Mouse (Mus musculus) lung, embryonic 15.5 days (tissue): ENCODE data around the gene Shank3. TPM values are rescaled to one million over a fixed set of nuclear protein-coding genes. Genes with fewer than 3 reads are reported as not detected.

Source experiments
- ATAC-seq: fragments of 200-750 bp; cut with Nextera tagmentation; 2 replicates; pipeline ENCODE4 v1.8.0; 2017; ENCODE audit warnings: moderate number of reproducible peaks, borderline replicate concordance; ENCODE audit not compliant: low FRiP score, low TSS enrichment; ENCODE audit errors: extremely low read depth
- H3K27ac ChIP-seq: fragments of 300-500 bp; sonication (generic); 2 replicates; pipeline ENCODE4 v1.5.1; 2015; ENCODE audit warnings: moderate library complexity, mild to moderate bottlenecking, inconsistent platforms
- H3K27me3 ChIP-seq: fragments of 300-500 bp; sonication (generic); 2 replicates; pipeline ENCODE4 v1.6.1; 2015; ENCODE audit warnings: inconsistent platforms
- H3K36me3 ChIP-seq: fragments of 300-500 bp; sonication (generic); 2 replicates; pipeline ENCODE4 v1.6.1; 2015; ENCODE audit warnings: inconsistent platforms
- H3K4me1 ChIP-seq: fragments of 300-500 bp; sonication (generic); 2 replicates; pipeline ENCODE4 v1.6.1; 2015; ENCODE audit warnings: inconsistent platforms
- H3K4me2 ChIP-seq: fragments of 300-500 bp; sonication (generic); 2 replicates; pipeline ENCODE4 v1.6.1; 2015; ENCODE audit warnings: inconsistent platforms, mild to moderate bottlenecking, moderate library complexity
- H3K4me3 ChIP-seq: fragments of 300-500 bp; sonication (generic); 2 replicates; pipeline ENCODE4 v1.5.1; 2015; ENCODE audit warnings: mild to moderate bottlenecking, inconsistent platforms
- H3K9ac ChIP-seq: fragments of 300-500 bp; sonication (generic); 2 replicates; pipeline ENCODE4 v1.6.1; 2015; ENCODE audit warnings: inconsistent platforms
- H3K9me3 ChIP-seq: fragments of 300-500 bp; sonication (generic); 2 replicates; pipeline ENCODE4 v1.6.1; 2016; ENCODE audit warnings: inconsistent platforms
- WGBS: fragments of 180-500 bp; shearing (Covaris S2); methylation state at CpG from one replicate; pipeline ENCODE4 v1.1.7; 2015; 5-methylcytosine and 5-hydroxymethylcytosine counted together
- polyA plus RNA-seq: library from polyadenylated mRNA; unstranded; fragments of >200 nt; fragmentation: Nextera tagmentation; extraction: Ambion mirVana; gene quantifications from 2 replicates; pipeline ENCODE4 v1.2.1, GENCODE M21; 2015

Gene Shank3
- polyA plus RNA-seq, 1 experiment from 2014 or later = 2.8 TPM

DNA sequence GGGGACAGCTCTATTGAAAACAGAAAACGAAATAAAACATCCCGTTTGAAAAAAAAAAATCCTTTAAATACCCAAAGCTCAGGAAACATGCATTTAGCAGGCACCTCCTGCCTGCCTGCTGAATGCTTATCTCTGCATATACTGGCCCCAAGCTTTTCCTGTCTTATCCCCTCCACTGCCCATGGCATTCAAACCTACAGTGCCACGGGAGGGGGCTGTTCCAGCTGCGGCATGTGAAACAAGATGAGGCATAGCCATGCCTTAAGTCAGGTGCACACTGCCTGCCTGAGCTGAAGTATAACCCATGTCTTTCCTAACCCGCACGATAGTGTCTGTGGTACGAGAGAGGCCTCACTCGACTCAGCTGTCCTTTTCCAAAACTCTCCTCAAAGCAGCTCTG, 72.7 kb downstream of the Shank3 start:
- WGBS = 59% methylated on average over 8 of the region's 8 CpGs
- Histone ChIP-seq H3K27ac (no peak overlapping the region), H3K36me3 (no peaks in the 10 kb centered on the region), H3K9me3 (no peaks in the 10 kb centered on the region), H3K4me1 (no peaks in the 10 kb centered on the region), H3K4me3 (no peak overlapping the region), H3K4me2 (no peak overlapping the region), H3K27me3 (no peaks in the 10 kb centered on the region), H3K9ac (no peak overlapping the region)
- no peak for ATAC-seq

DNA sequence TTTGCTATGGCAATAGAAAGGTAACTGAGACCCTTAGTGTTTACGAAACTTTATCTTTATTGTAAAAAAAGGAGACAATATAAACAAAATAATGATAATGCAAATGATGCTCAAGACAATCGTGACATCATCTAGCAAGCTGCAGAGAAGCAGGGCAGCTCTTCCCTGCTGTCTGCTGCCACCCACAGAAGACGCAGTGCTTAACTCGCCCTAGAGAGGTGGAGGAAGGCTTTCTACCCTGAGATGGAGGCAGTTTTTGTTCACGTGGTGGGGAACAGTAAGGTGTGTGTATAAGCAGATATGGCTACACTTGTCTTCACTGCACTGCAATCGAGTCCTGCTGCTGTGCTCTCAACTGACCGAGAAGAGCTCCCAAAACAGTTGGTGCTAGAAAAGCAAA, 83.1 kb downstream of the Shank3 start:
- H3K9ac ChIP-seq = no peak overlapping the region
- H3K4me1 ChIP-seq = no peaks in the 10 kb centered on the region
- no peak overlapping the region for H3K4me2 ChIP-seq
- no peaks in the 10 kb centered on the region for H3K9me3 ChIP-seq
- no peaks in the 10 kb centered on the region for H3K36me3 ChIP-seq
- H3K4me3 ChIP-seq = no peak overlapping the region
- ATAC-seq = no peak
- 86% methylated on average over 7 of the region's 7 CpGs for WGBS
- no peak overlapping the region for H3K27ac ChIP-seq
- no peaks in the 10 kb centered on the region for H3K27me3 ChIP-seq

DNA sequence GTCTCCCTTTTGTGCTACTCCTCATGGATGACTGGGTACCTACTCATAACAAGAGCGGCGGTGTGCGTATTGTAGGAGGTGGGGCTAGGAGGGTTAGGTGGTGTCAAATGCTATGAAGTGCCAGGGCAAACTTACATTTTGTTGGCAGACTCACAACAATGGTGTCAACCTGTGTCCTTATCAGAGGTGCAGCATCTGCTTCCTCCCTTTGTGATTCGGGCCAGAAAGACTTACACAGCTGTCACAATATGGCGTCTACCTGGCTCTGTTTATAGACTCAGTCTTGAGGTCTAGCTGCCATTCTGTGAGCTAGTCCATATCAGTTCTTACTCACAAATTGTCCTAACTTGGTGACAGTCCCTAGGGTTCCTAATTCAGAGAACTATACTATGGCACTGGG, 85.7 kb downstream of the Shank3 start:
- H3K36me3 ChIP-seq = no peaks in the 10 kb centered on the region
- no peak overlapping the region for H3K9ac ChIP-seq
- no peak overlapping the region for H3K4me3 ChIP-seq
- no peak for ATAC-seq
- H3K4me2 ChIP-seq = no peak overlapping the region
- H3K9me3 ChIP-seq = no peaks in the 10 kb centered on the region
- 72% methylated on average over 5 of the region's 5 CpGs for WGBS
- no peaks in the 10 kb centered on the region for H3K27me3 ChIP-seq
- no peaks in the 10 kb centered on the region for H3K4me1 ChIP-seq
- no peak overlapping the region for H3K27ac ChIP-seq

DNA sequence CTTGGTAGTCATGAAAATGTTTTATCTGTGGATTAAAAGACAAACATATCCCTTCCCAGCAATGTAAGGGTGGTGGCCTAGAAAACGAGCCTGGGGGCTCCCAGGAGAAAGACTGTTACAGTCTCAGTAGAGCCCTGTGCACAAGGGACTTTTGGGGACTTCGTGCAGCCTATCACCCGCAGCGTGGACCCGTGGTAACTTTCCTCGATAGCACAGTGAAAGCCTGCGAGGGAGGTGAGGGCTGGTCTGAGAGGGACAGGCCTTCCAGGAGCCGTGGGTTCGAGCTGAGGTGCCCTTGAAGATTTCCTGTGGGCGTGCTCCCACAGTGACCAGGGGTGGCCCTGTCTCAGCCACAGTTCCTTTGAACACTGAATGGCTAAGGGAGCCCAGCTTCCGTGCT, 86.2 kb downstream of the Shank3 start:
- Histone ChIP-seq H3K4me3 (no peak overlapping the region), H3K36me3 (no peaks in the 10 kb centered on the region), H3K4me2 (no peak overlapping the region), H3K9ac (no peak overlapping the region), H3K9me3 (no peaks in the 10 kb centered on the region), H3K4me1 (peaks cover 3% of the 10 kb centered on the region), H3K27ac (no peak overlapping the region), H3K27me3 (no peaks in the 10 kb centered on the region)
- WGBS = 81% methylated on average over 11 of the region's 11 CpGs
- no peak for ATAC-seq

DNA sequence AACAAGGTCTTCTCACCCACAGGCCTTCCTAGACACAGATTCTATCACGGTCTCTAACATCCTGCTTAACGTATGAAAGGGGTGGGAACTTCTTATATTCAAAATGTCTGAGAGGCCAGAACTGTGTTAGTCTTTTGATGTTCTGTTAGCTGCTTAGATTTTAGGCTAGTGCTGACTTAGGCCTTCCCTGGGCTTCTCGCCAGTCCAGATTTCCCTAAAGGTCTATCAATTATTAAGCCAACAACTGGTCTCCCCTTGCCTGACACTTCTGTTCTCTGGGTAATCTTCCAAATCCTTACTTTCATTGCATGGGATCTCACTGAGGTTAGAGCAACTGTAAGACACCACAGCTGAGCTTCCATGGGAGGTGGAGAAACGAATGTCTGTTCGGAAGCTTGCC, 89.7 kb downstream of the Shank3 start:
- Histone ChIP-seq H3K9me3 (no peaks in the 10 kb centered on the region), H3K36me3 (no peaks in the 10 kb centered on the region), H3K4me1 (peaks cover 15% of the 10 kb centered on the region), H3K4me3 (no peak overlapping the region), H3K9ac (no peak overlapping the region), H3K4me2 (no peak overlapping the region), H3K27ac (no peak overlapping the region), H3K27me3 (no peaks in the 10 kb centered on the region)
- 64% methylated on average over 5 of the region's 5 CpGs for WGBS
- no peak for ATAC-seq

DNA sequence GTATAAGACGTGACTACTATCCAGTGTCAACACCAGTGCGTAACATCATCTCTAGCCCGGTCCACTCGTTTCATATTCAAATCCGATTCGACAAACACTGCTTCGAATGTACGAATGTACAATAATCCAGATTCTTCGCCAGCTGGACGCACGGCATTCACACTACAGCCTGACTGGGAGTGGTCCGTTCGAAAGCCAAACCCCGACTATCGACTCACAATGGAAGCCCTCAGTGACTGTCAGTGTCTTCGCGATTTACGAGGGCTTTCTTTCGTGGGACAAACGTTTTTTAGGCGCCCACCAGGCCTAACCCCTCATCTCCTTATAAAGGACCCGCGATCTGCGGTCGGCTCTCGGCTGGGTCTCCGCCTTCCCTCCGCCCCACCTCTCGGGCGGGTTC, 91.9 kb downstream of the Shank3 start:
- Histone ChIP-seq H3K9ac (peak overlapping the region; percentile 69), H3K4me1 (peaks cover 15% of the 10 kb centered on the region), H3K27me3 (no peaks in the 10 kb centered on the region), H3K27ac (no peak overlapping the region), H3K9me3 (no peaks in the 10 kb centered on the region), H3K4me3 (peak overlapping the region; percentile 65), H3K36me3 (no peaks in the 10 kb centered on the region), H3K4me2 (peak overlapping the region; percentile 87)
- WGBS = 1% methylated on average over 30 of the region's 30 CpGs
- peak; percentile 28; the same call in 1 of the 2 replicates for ATAC-seq

DNA sequence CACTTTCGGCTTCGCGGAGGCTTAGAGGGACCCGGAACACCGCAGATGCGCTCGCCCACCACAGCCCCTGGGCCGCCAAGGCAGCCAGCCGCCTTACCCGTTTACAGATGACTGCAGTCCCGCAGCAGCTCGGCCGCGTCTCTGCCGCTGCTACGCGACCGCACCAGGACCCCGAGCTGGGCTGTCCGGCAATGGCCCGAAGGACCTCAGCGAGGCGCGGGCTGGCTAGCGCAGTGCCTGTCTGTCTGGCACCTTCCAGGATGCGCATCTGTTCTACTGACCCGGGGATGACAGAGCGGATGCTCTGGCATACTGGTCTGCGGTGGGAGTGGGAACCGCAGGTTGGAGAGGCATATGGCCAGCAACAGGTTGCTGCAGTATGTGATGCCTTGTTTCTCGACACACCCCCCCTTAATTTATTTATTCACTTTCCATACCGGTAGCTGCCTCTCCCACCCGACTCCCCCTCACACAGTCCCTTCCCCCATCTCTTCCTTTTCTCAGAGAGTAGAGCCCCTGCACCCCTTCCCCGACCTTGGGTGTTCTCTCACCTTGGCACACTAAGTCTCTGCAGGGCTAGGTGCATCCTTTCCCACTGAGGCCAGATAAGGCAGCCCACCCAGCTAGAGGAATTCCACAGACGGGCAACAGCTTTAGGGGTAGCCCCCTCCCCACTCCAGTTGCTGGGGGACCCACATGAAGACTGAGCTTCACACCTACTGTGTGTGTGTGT, 92.5 kb downstream of the Shank3 start, which contains the start of gene Rabl2:
Gene Rabl2, minus strand, starts transcription at position 201 of the 733 bp plus-strand sequence.
- peak within 1 kb of the TSS; percentile 69 for H3K9ac ChIP-seq
- no peaks in the 10 kb centered on the region for H3K9me3 ChIP-seq
- no peaks in the 10 kb centered on the region for H3K36me3 ChIP-seq
- no peaks in the 10 kb centered on the region for H3K27me3 ChIP-seq
- WGBS = under 1% methylated on average over 35 of the region's 35 CpGs
- peak within 1 kb of the TSS; percentile 87 for H3K4me2 ChIP-seq
- no peak within 1 kb of the TSS for H3K27ac ChIP-seq
- H3K4me3 ChIP-seq = peak within 1 kb of the TSS; percentile 65
- peaks cover 15% of the 10 kb centered on the region for H3K4me1 ChIP-seq
- peak; percentile 93 for ATAC-seq

DNA sequence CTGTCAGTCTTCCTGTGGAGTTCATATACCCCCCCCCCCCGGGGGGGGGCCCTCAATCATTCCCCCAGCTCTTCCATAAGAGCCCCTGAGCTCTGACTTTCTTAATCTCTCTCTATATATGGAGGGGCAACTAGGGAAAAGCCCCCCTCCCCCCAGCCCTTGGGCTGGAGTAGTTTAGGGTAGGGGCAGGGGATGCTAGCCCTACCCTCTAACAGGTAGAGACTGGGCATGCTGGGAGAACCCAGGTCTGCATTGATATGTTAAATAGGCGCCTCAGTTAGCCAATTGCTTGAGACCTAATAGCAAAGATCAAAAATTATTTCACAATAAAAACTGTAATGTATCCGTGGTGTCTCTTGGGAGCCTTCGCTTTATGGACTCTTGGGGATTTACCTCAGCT, 93.1 kb downstream of the Shank3 start:
- 46% methylated on average over 4 of the region's 4 CpGs for WGBS
- H3K27me3 ChIP-seq = no peaks in the 10 kb centered on the region
- H3K9ac ChIP-seq = no peak overlapping the region
- H3K4me2 ChIP-seq = peak overlapping the region; percentile 87
- H3K4me1 ChIP-seq = peaks cover 15% of the 10 kb centered on the region
- peak; percentile 19 for ATAC-seq
- H3K4me3 ChIP-seq = peak overlapping the region; percentile 65; the same call in 1 of the 2 replicates
- no peaks in the 10 kb centered on the region for H3K9me3 ChIP-seq
- no peaks in the 10 kb centered on the region for H3K36me3 ChIP-seq
- no peak overlapping the region for H3K27ac ChIP-seq

DNA sequence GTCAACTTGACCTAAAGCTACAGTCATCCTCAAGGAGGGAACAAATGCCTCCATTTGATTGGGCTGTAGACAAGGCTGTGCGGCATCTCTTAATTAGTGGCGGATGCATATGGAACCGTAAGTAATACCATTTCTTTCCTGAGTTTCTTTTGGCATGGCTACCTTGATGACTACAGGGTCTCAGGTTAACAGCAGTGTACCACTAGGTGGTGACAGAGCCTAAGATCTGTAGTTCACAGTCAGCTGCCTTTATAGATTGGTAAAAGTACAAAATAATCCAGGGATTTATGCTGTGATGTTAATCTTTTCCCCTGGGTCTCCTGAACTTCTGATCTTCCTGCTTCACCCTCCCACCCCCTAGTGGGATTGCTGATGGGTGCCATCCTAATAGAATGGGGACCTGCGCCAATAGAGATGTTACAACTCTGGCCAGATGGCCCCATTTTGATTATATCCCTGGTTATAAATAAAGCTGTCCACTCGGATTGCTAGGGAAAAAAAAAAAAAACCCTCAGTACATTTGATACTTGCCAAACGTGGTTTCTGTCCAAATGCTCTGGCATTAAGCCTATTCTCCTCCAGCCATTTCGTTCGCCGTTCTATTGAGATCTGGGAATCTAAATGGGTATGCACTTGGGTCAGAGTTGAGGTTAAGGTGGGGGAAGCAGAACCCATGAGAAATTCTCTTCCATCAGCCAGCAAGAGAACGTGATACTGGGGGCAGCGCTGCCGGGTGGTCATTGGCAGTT, 106.6 kb downstream of the Shank3 start:
- Histone ChIP-seq H3K4me2 (no peak overlapping the region), H3K9ac (no peak overlapping the region), H3K4me3 (no peak overlapping the region), H3K27me3 (no peaks in the 10 kb centered on the region), H3K27ac (no peak overlapping the region), H3K9me3 (peaks cover 2% of the 10 kb centered on the region; the same call in 1 of the 2 replicates), H3K4me1 (no peaks in the 10 kb centered on the region), H3K36me3 (no peaks in the 10 kb centered on the region)
- no peak for ATAC-seq
- WGBS = 62% methylated on average over 12 of the region's 12 CpGs

DNA sequence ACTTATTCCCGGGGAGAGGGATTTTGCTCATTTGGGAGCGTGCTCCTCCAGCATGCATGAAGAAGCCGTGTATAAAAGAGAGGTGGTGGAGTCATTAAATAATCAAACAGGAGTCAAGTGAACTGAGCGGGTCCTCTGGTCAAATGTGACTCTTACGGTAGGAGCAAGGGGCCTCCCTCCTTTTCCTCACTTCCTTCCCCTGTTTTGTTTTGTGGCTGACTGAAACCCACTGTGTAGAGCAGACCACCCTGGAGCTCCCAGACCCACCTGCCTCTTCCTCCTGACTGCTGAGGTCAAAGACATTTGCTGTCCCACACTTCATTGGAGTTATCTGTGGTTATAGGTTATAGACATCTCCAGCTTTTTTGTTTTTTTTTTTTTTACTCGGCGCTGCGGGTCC, 108.1 kb downstream of the Shank3 start:
- ATAC-seq = no peak
- Histone ChIP-seq H3K36me3 (no peaks in the 10 kb centered on the region), H3K27ac (no peak overlapping the region), H3K9me3 (peaks cover 4% of the 10 kb centered on the region; the same call in 1 of the 2 replicates), H3K4me2 (no peak overlapping the region), H3K27me3 (no peaks in the 10 kb centered on the region), H3K4me1 (no peaks in the 10 kb centered on the region), H3K9ac (no peak overlapping the region), H3K4me3 (no peak overlapping the region)
- WGBS = 76% methylated on average over 8 of the region's 8 CpGs

DNA sequence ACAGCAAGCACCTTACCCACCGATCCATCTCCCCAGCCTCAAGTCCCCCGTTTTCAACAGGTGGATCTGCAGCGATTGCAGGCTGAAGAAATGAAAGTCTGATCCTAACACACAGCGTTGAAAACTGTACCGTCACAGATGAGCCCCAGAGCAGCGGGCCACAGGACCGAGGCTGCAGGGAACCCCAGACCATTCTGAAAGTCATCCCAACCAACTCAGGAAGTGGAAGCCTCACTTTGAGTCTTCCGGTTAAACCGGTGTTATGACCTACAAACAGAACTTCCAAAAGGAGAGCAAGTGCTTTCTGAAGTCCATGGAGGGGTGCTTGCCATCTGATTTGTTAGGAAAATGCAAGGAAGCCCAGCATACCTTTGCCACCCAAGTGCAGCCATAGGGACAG, 108.5 kb downstream of the Shank3 start:
- WGBS = 80% methylated on average over 9 of the region's 9 CpGs
- Histone ChIP-seq H3K4me3 (no peak overlapping the region), H3K27me3 (no peaks in the 10 kb centered on the region), H3K9ac (no peak overlapping the region), H3K4me2 (no peak overlapping the region), H3K9me3 (peaks cover 4% of the 10 kb centered on the region; the same call in 1 of the 2 replicates), H3K4me1 (no peaks in the 10 kb centered on the region), H3K36me3 (no peaks in the 10 kb centered on the region), H3K27ac (no peak overlapping the region)
- no peak for ATAC-seq
